Mouse (Mus musculus): ENCODE measurements around the gene Gart. TPM values are rescaled to one million over a fixed set of nuclear protein-coding genes. Genes with fewer than 3 reads are reported as not detected.

The Gart gene
- 10 to 100 TPM; 58.4 to 66.2 TPM for total RNA-seq (2021)
- long read RNA-seq, experiment 1, transcript Gart-209 (22 exons, 3,276 nt), result minor isoform, 17 of 96 reads
- long read RNA-seq, experiment 1, transcript Gart-202 (11 exons, 1,865 nt), result minor isoform, 16 of 96 reads
- long read RNA-seq, experiment 1, transcript Gart-201 (22 exons, 3,518 nt), result major isoform, 47 of 96 reads
- long read RNA-seq, experiment 1, partial matches to known transcripts, result 3 of 96 reads
- long read RNA-seq, experiment 1, other reads (novel, unspliced or antisense), result 10 of 96 reads
- long read RNA-seq, experiment 2, transcript Gart-202 (11 exons, 1,865 nt), result minor isoform, 18 of 89 reads
- long read RNA-seq, experiment 2, transcript Gart-201 (22 exons, 3,518 nt), result major isoform, 49 of 89 reads
- long read RNA-seq, experiment 2, transcript Gart-209 (22 exons, 3,276 nt), result minor isoform, 9 of 89 reads
- long read RNA-seq, experiment 2, partial matches to known transcripts, result 6 of 89 reads
- long read RNA-seq, experiment 2, other reads (novel, unspliced or antisense), result 4 of 89 reads

GRCm38 (mm10) chr16:91646681-91647419 lies at the start of gene Gart:
Gene Gart, minus strand, starts transcription at chr16:91646952.
- Histone ChIP-seq H3K4me3 (peak within 1 kb of the TSS; percentile 75), H3K27ac (peak within 1 kb of the TSS; percentile 100)
- intact Hi-C loops (cut with DNase I), result loop anchor here (5.0 kb wide), 2 partner anchors 40 to 80 kb away; partner anchors contain the start of genes Cryzl1, Donson and Itsn1
- DNase-seq, result peak; percentile 99
- TF ChIP-seq CTCF (IDR thresholded peaks at IDR 0.05), result no peak

DNA sequence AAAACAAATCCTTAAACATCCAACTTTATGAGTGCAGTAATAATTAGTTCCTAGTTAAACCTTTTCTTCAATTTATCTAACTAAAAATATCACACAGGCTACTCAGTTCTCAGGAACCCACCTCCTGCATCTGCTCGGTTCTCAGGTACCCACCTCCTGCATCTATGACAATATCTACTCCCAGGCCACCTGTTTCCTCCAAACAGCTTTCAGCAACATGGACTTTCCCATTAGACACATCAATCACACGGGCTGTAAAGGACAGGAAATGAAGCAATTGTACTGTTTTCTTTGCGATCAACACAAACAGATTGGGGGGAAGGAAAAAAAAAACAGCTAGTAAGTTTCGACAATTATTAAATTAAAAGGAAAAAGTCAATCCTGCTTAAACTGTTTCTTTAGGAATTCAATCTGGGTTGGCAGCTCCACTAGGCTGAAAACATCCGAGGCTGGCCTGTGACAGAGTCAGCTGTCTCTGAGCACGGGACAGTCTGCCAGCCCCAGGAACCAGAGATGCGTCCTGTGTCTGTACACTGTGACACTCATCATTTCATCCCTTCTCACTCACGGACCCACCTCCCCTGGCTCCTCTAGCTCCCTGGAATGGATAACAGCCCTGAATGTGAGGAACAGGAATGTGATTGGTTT lies 48.5 kb upstream of the Gart start:
- TF ChIP-seq CTCF (IDR thresholded peaks at IDR 0.05), result no peak
- Histone ChIP-seq H3K27ac (peak overlapping the region; percentile 76), H3K4me3 (peak overlapping the region; percentile 50)
- DNase-seq, result peak; percentile 67
- intact Hi-C loops (cut with DNase I), result no loop called here

DNA sequence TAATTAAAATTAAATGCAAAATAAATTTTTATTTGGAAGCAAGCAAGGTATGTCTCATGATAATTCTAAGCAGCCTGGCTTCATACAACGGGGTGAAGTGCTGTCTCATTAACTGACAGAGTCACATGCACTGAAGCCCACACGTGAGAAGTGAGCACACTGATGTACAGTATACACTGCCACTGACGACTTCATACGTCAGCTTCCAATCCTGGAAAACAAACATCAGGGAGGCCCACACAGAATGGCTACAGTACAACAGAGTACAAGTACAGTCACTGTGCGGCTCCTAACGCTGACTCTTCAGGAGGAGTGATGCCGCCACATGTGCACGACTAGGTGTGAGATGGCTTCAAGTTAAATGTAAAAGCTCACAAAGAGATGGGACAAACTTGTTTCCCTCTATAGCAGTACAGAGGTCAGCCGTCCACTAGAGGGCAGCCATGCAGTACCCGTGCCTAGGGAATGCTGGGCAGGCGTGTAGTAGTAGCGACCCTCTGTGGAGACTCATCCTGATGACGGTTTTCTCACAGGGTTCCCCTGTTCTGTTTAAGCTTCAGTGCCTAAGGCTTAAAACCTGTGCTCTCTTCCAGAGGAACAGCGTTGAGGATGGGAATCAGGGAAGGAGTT lies 47.8 kb upstream of the Gart start:
- Histone ChIP-seq H3K27ac (peak overlapping the region; percentile 76), H3K4me3 (peak overlapping the region; percentile 50)
- peak; percentile 84 for DNase-seq
- peak; percentile 92 for TF ChIP-seq CTCF (IDR thresholded peaks at IDR 0.05)
- intact Hi-C loops (cut with DNase I), result loop anchor here (1.0 kb wide), 1 partner anchor 224 kb away; no protein-coding TSS in a partner anchor

DNA sequence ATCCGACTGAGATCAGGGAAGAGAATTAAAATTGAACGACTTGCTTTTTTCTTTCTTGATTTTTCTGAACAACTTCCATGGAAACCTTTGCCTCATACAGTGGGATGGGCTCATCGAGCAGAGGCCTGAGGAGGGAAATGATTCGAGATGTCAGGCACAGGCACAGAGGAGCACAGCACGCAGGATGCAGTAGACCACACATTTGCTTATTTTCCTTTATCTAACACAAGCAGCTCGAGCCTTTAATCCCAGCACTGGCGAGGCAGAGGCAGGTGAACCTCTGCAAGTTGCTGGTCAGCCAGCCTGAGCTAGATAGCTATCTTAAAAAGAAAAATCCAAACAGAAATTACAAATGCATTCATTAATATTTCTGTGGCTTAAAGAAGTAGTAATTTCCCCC lies 43.0 kb upstream of the Gart start:
- no peak for TF ChIP-seq CTCF (IDR thresholded peaks at IDR 0.05)
- intact Hi-C loops (cut with DNase I), result loop anchor here (5.0 kb wide), 1 partner anchor 42 kb away; the partner anchor contains the start of genes Gart and Son
- no peak for DNase-seq
- Histone ChIP-seq H3K4me3 (no peak overlapping the region; the same call in 1 of the 2 replicates), H3K27ac (no peak overlapping the region)

DNA sequence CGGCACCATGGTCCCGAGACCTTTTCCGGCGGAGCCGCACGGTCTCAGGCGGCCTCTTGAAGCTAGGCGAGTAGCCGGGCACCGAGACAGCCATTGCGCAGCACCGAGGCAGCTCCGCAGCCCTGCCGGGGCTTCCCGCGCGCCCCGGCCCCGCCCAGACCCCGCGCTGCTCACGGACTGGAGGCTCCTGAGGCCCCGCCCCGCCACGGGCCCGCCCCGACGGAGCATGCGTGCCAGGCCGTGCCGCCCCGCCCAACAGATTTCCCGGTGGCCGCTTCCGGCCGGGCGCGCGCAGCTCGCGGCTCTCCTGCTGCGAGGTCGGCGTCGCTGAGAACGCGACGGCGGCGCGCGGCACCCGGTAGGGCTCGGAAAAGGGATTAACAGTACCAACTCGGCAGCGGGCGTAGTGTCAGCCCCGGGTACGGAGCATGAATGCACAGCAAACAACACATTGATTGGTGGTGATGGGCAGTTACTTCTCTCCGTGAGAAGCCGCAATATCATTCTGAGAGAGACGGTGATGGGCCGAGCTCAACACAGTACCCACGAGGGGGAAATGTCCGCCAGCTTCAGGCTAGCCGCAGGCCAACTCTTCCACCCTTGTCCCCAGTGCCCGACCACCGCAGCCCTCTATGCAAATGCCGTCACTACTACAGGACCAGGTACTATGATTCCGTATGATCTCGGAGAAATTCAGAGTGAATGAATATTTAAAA lies 42.0 kb upstream of the Gart start, which contains the start of gene Donson:
TSS of gene Donson (minus strand) at position 152 of the 716 bp plus-strand sequence.
- intact Hi-C loops (cut with DNase I), result loop anchor here (5.0 kb wide), 1 partner anchor 41 kb away; the partner anchor contains the start of genes Gart and Son
- TF ChIP-seq CTCF (IDR thresholded peaks at IDR 0.05), result no peak
- H3K4me3 ChIP-seq, result peak within 1 kb of the TSS; percentile 89
- H3K27ac ChIP-seq, result peak within 1 kb of the TSS; percentile 87
- peak; percentile 97 for DNase-seq

GRCm38 (mm10) chr16:91688023-91688618 lies 41.4 kb upstream of the Gart start:
- no peak for TF ChIP-seq CTCF (IDR thresholded peaks at IDR 0.05)
- no peak for DNase-seq
- peak overlapping the region; percentile 87 for H3K27ac ChIP-seq
- peak overlapping the region; percentile 89 for H3K4me3 ChIP-seq
- intact Hi-C loops (cut with DNase I), result loop anchor here (5.0 kb wide), 1 partner anchor 41 kb away; the partner anchor contains the start of genes Gart and Son

DNA sequence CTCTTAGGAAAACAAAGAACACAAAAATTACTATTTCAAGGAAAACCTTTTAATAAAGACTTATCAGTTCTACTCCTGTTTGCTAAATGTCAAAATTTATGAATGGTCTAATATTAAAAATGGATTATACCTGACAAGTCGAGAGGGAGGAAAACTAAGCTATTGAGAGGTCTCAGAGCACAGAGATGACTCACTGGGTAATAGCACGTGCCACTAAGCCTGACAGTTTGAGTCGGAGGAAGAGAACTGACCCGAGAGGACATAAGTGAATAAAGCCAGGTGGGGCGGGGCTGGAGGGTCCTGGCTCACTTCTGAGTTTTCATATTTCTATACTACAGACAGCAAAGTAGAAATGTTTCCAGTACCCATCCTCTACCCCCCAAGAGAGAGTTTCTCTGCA lies 39.6 kb upstream of the Gart start:
- no peak for TF ChIP-seq CTCF (IDR thresholded peaks at IDR 0.05)
- no peak overlapping the region for H3K4me3 ChIP-seq
- intact Hi-C loops (cut with DNase I), result loop anchor here (5.0 kb wide), 1 partner anchor 39 kb away; the partner anchor contains the start of genes Gart and Son
- DNase-seq, result no peak
- H3K27ac ChIP-seq, result no peak overlapping the region

- no peak for TF ChIP-seq CTCF (IDR thresholded peaks at IDR 0.05)
- intact Hi-C loops (cut with DNase I), result loop anchor here (5.0 kb wide), 1 partner anchor 38 kb away; the partner anchor contains the start of genes Gart and Son
- DNase-seq, result no peak
- Histone ChIP-seq H3K4me3 (no peak overlapping the region), H3K27ac (no peak overlapping the region)
These were observed 38.8 kb upstream of the Gart start for GRCm38 (mm10) chr16:91685526-91685925.

DNA sequence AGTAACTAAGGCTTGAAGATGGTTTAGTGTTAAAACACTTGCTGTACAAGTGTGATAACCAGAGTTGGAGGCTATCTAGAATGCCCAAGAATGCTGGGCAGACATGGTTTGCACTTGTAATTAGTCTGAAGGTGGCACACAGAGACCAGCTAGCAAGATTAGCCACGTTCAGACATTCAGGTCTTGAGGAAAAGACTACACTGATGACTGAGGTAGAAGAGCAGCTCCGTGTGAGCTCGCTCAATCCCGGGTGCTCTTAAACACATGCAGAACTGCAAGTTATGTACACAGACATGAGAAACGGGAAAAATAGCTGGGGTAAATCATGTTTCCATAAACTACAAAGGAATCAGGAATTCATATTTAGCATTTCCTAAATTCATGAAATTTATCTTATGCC lies 33.9 kb upstream of the Gart start:
- no peak for DNase-seq
- intact Hi-C loops (cut with DNase I), result no loop called here
- H3K4me3 ChIP-seq, result no peak overlapping the region
- H3K27ac ChIP-seq, result no peak overlapping the region
- TF ChIP-seq CTCF (IDR thresholded peaks at IDR 0.05), result no peak

- Histone ChIP-seq H3K4me3 (no peak overlapping the region), H3K27ac (no peak overlapping the region)
- TF ChIP-seq CTCF (IDR thresholded peaks at IDR 0.05), result no peak
- intact Hi-C loops (cut with DNase I), result no loop called here
- DNase-seq, result no peak
These were observed 31.6 kb upstream of the Gart start for GRCm38 (mm10) chr16:91678147-91678911.
